Mouse (Mus musculus): ENCODE data around the gene Bcat2.

DNA sequence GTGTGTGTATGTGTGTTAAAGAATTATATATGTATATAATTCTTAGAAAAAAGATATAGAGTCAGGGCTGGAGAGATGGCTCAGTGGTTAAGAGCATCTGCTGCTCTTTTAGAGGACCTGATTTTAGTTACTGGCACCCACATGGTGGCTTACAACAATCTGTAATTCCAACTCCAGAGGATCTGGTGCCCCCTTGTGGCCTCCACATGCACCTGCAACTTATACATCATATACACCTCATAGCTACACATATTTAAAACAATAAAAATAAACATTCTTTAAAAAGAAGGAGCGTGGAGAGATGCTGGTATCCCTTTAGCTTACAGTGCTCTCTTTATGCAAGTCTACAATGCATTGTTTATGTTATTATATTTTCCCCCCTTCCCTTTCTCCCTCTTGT lies 25.4 kb upstream of the Bcat2 start:
- TF ChIP-seq POLR2A (IDR thresholded peaks at IDR 0.05; ENCODE audit: borderline replicate concordance, low read depth, low read length) (no peak), CTCF (IDR thresholded peaks at IDR 0.05; ENCODE audit: low read depth, low read length) (no peak)

Measured in bone marrow macrophage, adult 2 months (primary cell).